Mouse (Mus musculus): ENCODE data around the gene Caln1. TPM values are rescaled to one million over a fixed set of nuclear protein-coding genes. Genes with fewer than 3 reads are reported as not detected.
"Not testable (repeated sequence)": the region's sequence is repeated elsewhere in the genome, so short reads cannot be mapped to it uniquely, and the experiment has no call there.

The Caln1 gene
- polyA plus RNA-seq, 1 experiment from 2014 or later, result 26.7 TPM

- no peak overlapping the region for H3K4me2 ChIP-seq
- H3K27ac ChIP-seq, result no peak overlapping the region
- no peak overlapping the region for H3K4me3 ChIP-seq
- no peaks in the 10 kb centered on the region for H3K36me3 ChIP-seq (replicated peaks)
- H3K27me3 ChIP-seq (replicated peaks), result no peaks in the 10 kb centered on the region
- H3K4me1 ChIP-seq, result no peaks in the 10 kb centered on the region
- ATAC-seq (replicated peaks), result no peak
- H3K9ac ChIP-seq, result no peak overlapping the region
- WGBS, result 84% methylated on average over 3 of the region's 3 CpGs
- no peaks in the 10 kb centered on the region for H3K9me3 ChIP-seq
Measured at GRCm38 (mm10) chr5:130584042-130584441, 214.8 kb downstream of the Caln1 start.

- no peaks in the 10 kb centered on the region for H3K9me3 ChIP-seq
- no peaks in the 10 kb centered on the region for H3K27me3 ChIP-seq (replicated peaks)
- no peak overlapping the region for H3K4me2 ChIP-seq
- 95% methylated on average over 4 of the region's 4 CpGs for WGBS
- no peak overlapping the region for H3K9ac ChIP-seq
- H3K4me1 ChIP-seq, result no peaks in the 10 kb centered on the region
- no peak overlapping the region for H3K4me3 ChIP-seq
- no peak overlapping the region for H3K27ac ChIP-seq
- H3K36me3 ChIP-seq (replicated peaks), result no peaks in the 10 kb centered on the region
- no peak for ATAC-seq (replicated peaks)
Measured at GRCm38 (mm10) chr5:130586257-130586656, 217.0 kb downstream of the Caln1 start.

- H3K4me1 ChIP-seq, result no peaks in the 10 kb centered on the region
- H3K9me3 ChIP-seq, result no peaks in the 10 kb centered on the region
- H3K27ac ChIP-seq, result no peak overlapping the region
- no peaks in the 10 kb centered on the region for H3K27me3 ChIP-seq (replicated peaks)
- ATAC-seq (replicated peaks), result no peak
- no peak overlapping the region for H3K4me3 ChIP-seq
- 45% methylated on average over 6 of the region's 6 CpGs for WGBS
- no peak overlapping the region for H3K9ac ChIP-seq
- no peak overlapping the region for H3K4me2 ChIP-seq
- no peaks in the 10 kb centered on the region for H3K36me3 ChIP-seq (replicated peaks)
Measured at GRCm38 (mm10) chr5:130596541-130596940, 227.3 kb downstream of the Caln1 start.

- Histone ChIP-seq H3K9me3 (no peaks in the 10 kb centered on the region), H3K27me3 (replicated peaks) (no peaks in the 10 kb centered on the region), H3K4me3 (no peak overlapping the region), H3K4me2 (no peak overlapping the region), H3K36me3 (replicated peaks) (no peaks in the 10 kb centered on the region), H3K9ac (no peak overlapping the region), H3K27ac (no peak overlapping the region), H3K4me1 (no peaks in the 10 kb centered on the region)
- WGBS, result 88% methylated on average over 3 of the region's 3 CpGs
- no peak for ATAC-seq (replicated peaks)
Measured at GRCm38 (mm10) chr5:130613657-130614056, 244.4 kb downstream of the Caln1 start.

GRCm38 (mm10) chr5:130614209-130614608 is 245.0 kb downstream of the Caln1 start:
- WGBS, result 76% methylated on average over 3 of the region's 3 CpGs
- Histone ChIP-seq H3K27me3 (replicated peaks) (no peaks in the 10 kb centered on the region), H3K27ac (no peak overlapping the region), H3K4me3 (no peak overlapping the region), H3K9me3 (no peaks in the 10 kb centered on the region), H3K4me2 (no peak overlapping the region), H3K9ac (no peak overlapping the region), H3K36me3 (replicated peaks) (no peaks in the 10 kb centered on the region), H3K4me1 (no peaks in the 10 kb centered on the region)
- ATAC-seq (replicated peaks), result no peak

GRCm38 (mm10) chr5:130620060-130620459 is 250.8 kb downstream of the Caln1 start:
- H3K4me3 ChIP-seq, result no peak overlapping the region
- no peak overlapping the region for H3K4me2 ChIP-seq
- H3K36me3 ChIP-seq (replicated peaks), result no peaks in the 10 kb centered on the region
- no peak overlapping the region for H3K27ac ChIP-seq
- no peak for ATAC-seq (replicated peaks)
- WGBS, result 77% methylated on average over 7 of the region's 7 CpGs
- no peaks in the 10 kb centered on the region for H3K4me1 ChIP-seq
- no peak overlapping the region for H3K9ac ChIP-seq
- H3K9me3 ChIP-seq, result no peaks in the 10 kb centered on the region
- no peaks in the 10 kb centered on the region for H3K27me3 ChIP-seq (replicated peaks)

- Histone ChIP-seq H3K4me1 (0 out of 2 replicates have a peak, but pooled peaks cover 3% of the 10 kb centered on the region), H3K27me3 (replicated peaks) (no peaks in the 10 kb centered on the region), H3K4me2 (no peak overlapping the region), H3K9ac (no peak overlapping the region), H3K36me3 (replicated peaks) (no peaks in the 10 kb centered on the region), H3K9me3 (no peaks in the 10 kb centered on the region), H3K4me3 (no peak overlapping the region), H3K27ac (no peak overlapping the region)
- no peak for ATAC-seq (replicated peaks)
- 36% methylated on average over 5 of the region's 5 CpGs for WGBS
Measured at GRCm38 (mm10) chr5:130623206-130623605, 254.0 kb downstream of the Caln1 start.

- H3K27ac ChIP-seq, result no peak overlapping the region
- H3K36me3 ChIP-seq (replicated peaks), result no peaks in the 10 kb centered on the region
- no peaks in the 10 kb centered on the region for H3K9me3 ChIP-seq
- ATAC-seq (replicated peaks), result no peak
- H3K4me3 ChIP-seq, result no peak overlapping the region
- no peak overlapping the region for H3K9ac ChIP-seq
- 0 out of 2 replicates have a peak, but pooled peaks cover 3% of the 10 kb centered on the region for H3K4me1 ChIP-seq
- H3K4me2 ChIP-seq, result no peak overlapping the region
- H3K27me3 ChIP-seq (replicated peaks), result no peaks in the 10 kb centered on the region
- WGBS, result 88% methylated on average over 2 of the region's 2 CpGs
Measured at GRCm38 (mm10) chr5:130627800-130628199, 258.5 kb downstream of the Caln1 start.

- no peaks in the 10 kb centered on the region for H3K4me1 ChIP-seq
- no peak for ATAC-seq (replicated peaks)
- WGBS, result 34% methylated on average over 2 of the region's 2 CpGs
Measured at GRCm38 (mm10) chr5:130635397-130635796, 266.1 kb downstream of the Caln1 start.

GRCm38 (mm10) chr5:130641881-130642280 is 272.6 kb downstream of the Caln1 start:
- H3K4me1 ChIP-seq, result no peaks in the 10 kb centered on the region
- no peak for ATAC-seq (replicated peaks)
- H3K36me3 ChIP-seq (replicated peaks), result no peaks in the 10 kb centered on the region
- no peak overlapping the region for H3K4me2 ChIP-seq
- no peak overlapping the region for H3K27ac ChIP-seq
- H3K9ac ChIP-seq, result no peak overlapping the region
- no peak overlapping the region for H3K4me3 ChIP-seq
- no peaks in the 10 kb centered on the region for H3K9me3 ChIP-seq
- WGBS, result 83% methylated on average over 2 of the region's 2 CpGs
- H3K27me3 ChIP-seq (replicated peaks), result no peaks in the 10 kb centered on the region

More at GRCm38 (mm10) chr5:130635397-130635796, 266.1 kb downstream of the Caln1 start:
- Histone ChIP-seq H3K36me3 (replicated peaks) (no peaks in the 10 kb centered on the region), H3K4me2 (no peak overlapping the region), H3K27ac (no peak overlapping the region), H3K9ac (no peak overlapping the region), H3K27me3 (replicated peaks) (no peaks in the 10 kb centered on the region), H3K9me3 (no peaks in the 10 kb centered on the region), H3K4me3 (no peak overlapping the region)

- WGBS, result 88% methylated on average over 2 of the region's 2 CpGs
- H3K27ac ChIP-seq; H3K9ac ChIP-seq; H3K27me3 ChIP-seq (replicated peaks); H3K4me3 ChIP-seq; H3K4me2 ChIP-seq; ATAC-seq (replicated peaks); H3K4me1 ChIP-seq; H3K36me3 ChIP-seq (replicated peaks); H3K9me3 ChIP-seq: not testable (repeated sequence)
Measured at GRCm38 (mm10) chr5:130646126-130646525, 276.9 kb downstream of the Caln1 start.

- Histone ChIP-seq H3K4me1 (no peaks in the 10 kb centered on the region), H3K27ac (no peak overlapping the region), H3K4me3 (no peak overlapping the region), H3K36me3 (replicated peaks) (no peaks in the 10 kb centered on the region), H3K9ac (no peak overlapping the region), H3K4me2 (no peak overlapping the region), H3K9me3 (no peaks in the 10 kb centered on the region), H3K27me3 (replicated peaks) (no peaks in the 10 kb centered on the region)
- ATAC-seq (replicated peaks), result no peak
- WGBS, result 79% methylated on average over 3 of the region's 3 CpGs
Measured at GRCm38 (mm10) chr5:130658141-130658540, 288.9 kb downstream of the Caln1 start.

- 93% methylated on average over 1 of the region's 1 CpGs for WGBS
- Histone ChIP-seq H3K9me3 (no peaks in the 10 kb centered on the region), H3K4me3 (no peak overlapping the region), H3K27me3 (replicated peaks) (no peaks in the 10 kb centered on the region), H3K27ac (no peak overlapping the region), H3K36me3 (replicated peaks) (no peaks in the 10 kb centered on the region), H3K4me2 (no peak overlapping the region), H3K9ac (no peak overlapping the region), H3K4me1 (no peaks in the 10 kb centered on the region)
- no peak for ATAC-seq (replicated peaks)
Measured at GRCm38 (mm10) chr5:130666091-130666490, 296.8 kb downstream of the Caln1 start.
